Mouse (Mus musculus) right cerebral cortex, adult 18-20 months (tissue): ENCODE results near the gene 1700066M21Rik.
A peak's percentile ranks its signal among the peaks of the same experiment; 100 is the strongest.

Source experiments
- DNase-seq: peaks from one replicate; pipeline ENCODE4 v3.0.0; 2022; ENCODE audit warnings: mixed read lengths

1700066M21Rik gene

GRCm38 (mm10) chr1:57377376-57378341 lies at the start of gene 1700066M21Rik:
TSS of gene 1700066M21Rik (plus strand) at chr1:57377620.
- peak; percentile 97 for DNase-seq

DNA sequence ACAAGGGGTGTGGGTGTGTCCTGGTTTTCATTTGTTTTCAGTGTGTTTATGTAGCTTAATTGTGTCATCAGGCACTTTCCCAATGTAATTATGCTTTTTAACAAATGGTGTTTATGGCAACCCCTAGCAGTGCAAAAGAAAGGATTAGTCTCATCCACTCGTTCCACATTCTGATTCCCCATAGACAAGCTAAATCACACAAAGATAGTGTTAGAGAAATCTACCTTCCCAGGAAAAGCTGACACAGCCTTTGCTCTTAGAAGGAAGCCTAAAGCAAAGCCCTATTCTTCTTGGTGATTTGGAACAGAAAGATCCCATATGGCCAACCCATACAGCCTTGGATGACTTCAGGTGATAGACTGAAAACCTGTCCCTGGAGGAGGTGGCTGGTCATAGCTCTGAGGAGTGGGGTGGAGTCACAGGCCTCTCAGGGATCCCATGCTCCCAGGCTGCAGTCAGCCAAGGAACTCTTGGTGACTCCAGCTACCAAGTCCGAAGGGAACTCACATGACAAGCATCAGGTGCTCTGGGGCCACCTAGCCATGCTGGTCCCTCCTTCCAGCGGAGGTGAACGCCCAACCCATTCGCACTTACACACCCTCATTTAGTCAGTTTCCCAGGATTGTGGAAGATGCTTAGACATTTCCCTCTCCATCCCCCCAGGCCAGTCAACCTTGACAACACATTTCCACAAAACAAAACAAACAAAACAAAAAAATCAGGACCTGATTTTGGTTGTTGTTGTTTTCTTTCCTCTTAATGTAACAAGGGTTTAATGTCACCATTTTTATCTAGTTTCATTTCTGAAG lies 47.9 kb upstream of the 1700066M21Rik start:
- DNase-seq = no peak

DNA sequence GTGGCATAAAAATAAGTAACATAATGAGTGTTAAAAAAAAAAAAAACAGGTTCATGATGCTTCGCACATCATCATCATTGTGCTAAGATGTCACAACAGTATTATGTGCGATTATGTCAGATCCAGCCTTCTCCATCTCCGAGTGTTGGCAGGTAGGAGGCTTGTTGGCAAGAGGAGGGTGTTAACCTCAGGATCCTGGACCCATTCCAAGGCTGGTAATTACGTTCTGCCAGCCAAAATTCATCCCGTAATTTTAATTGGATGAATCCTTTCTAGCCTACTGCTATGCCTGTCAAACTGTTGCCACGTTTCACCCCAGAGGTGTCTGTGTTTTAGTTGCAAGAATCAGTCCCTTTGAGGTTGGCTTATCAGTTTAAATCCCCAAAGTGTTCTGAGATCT lies 47.2 kb upstream of the 1700066M21Rik start:
- no peak for DNase-seq

DNA sequence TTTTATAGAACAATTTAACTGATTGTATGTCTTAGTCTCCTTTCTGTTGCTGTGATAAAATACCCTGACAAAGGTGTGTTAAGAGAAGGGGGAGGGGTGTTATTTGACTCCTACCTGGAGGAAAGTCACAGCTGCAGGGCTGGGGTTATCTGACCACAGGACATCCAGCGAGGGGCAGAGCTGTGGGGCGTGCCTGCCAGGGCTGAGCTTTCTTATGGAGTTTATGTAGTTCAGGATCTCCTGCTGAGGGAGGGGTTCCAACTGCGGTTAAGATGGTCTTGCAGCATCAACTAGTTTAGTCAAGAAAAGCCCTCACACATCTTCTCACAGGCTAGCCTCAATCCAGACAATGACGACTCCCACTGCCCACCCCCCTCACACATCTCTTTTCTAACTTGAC lies 45.4 kb upstream of the 1700066M21Rik start:
- no peak for DNase-seq

DNA sequence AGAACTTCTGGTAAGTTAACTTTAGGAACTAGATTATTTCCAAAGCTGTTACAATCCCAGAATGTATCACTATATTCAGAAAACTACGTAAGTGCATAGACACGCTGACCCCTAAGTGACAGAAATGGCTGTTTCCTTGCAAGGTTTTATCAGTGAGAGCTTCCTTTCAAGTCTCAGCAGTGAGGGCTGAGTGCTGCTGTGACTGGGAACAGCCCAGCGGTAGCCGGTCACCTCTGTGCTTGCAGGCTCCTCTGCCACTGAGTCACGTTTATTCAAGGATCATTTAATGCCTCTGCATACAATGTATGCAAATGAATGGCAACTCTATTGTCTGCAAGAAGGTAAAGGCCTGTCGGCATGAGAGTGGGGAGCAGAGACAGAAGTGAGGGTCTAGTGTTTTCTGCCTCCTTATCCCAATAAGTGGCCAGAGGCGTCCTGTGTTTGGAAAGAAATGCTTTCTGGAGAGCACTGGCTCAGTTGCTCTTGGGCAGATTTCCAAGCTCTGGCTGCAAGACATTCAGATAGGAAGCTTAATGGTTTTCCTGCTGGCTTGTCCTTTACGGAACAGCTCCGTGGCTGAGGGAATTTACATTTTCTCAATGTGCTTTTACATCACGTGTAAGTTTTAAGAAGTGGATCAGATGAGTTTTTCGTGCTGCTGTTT lies 43.7 kb upstream of the 1700066M21Rik start:
- DNase-seq = no peak

- no peak for DNase-seq
These were observed 42.2 kb upstream of the 1700066M21Rik start for GRCm38 (mm10) chr1:57335200-57335599.

GRCm38 (mm10) chr1:57339156-57339796 lies 38.1 kb upstream of the 1700066M21Rik start:
- no peak for DNase-seq

DNA sequence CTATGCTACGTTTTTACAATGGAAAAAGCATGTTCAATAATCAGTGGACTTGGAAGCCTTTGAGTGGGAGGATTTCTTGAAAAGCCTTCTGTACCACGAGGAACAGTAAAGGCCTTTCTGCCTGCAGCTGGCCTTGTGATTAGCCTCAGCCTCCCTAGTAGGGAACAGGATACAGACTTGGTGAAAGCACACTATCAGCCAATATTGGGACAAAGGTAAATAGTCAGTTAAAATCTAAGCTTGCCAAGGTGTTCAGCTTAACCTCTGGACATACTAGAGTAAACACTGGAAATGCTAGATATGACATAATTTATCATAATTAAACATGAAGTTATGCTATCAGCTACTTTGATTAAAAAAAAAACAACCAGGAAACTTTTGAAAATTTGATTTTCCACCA lies 36.2 kb upstream of the 1700066M21Rik start:
- DNase-seq = no peak

DNA sequence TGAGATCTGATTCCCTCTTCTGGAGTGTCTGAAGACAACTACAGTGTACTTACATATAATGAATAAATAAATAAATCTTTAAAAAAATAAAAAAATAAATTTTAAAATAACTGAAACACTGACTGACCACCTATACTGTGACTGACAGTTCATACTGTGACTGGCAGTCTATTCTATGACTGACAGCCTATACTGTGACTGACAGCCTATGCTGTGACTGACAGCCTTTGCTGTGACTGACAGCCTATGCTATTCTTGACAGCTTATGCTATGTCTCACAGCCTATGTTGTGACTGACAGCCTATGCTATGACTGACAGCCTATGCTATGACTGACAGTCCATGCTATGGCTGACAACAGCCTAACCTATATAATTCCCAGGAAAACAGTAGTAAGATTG lies 29.9 kb upstream of the 1700066M21Rik start:
- DNase-seq = no peak

GRCm38 (mm10) chr1:57351941-57352340 lies 25.5 kb upstream of the 1700066M21Rik start:
- no peak for DNase-seq

GRCm38 (mm10) chr1:57358546-57358945 lies 18.9 kb upstream of the 1700066M21Rik start:
- DNase-seq = no peak

- no peak for DNase-seq
These were observed 10.0 kb upstream of the 1700066M21Rik start for GRCm38 (mm10) chr1:57367446-57367845.

DNA sequence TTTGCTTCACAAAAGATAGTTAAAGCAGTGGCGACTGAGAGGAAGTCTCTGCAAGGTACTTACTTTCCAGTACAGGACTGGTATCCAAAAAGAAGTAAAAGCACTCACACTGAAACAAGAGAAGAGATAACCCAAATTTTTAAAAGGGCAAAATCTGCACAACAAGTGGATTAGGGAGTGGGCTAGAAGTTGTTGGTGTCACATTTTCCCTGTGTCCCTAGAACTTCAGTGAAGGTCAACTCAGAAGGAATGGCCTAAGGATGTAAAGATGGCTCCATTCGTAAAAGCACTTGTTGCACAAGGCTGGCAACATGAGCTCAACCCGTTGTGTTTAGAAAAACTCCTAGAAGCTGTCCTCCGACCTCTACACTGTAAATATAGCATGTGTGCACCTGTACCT lies 8.3 kb upstream of the 1700066M21Rik start:
- no peak for DNase-seq

- DNase-seq = no peak
These were observed 7.0 kb upstream of the 1700066M21Rik start for GRCm38 (mm10) chr1:57370451-57370850.

- no peak for DNase-seq
These were observed 2.1 kb upstream of the 1700066M21Rik start for GRCm38 (mm10) chr1:57375276-57375675.

DNA sequence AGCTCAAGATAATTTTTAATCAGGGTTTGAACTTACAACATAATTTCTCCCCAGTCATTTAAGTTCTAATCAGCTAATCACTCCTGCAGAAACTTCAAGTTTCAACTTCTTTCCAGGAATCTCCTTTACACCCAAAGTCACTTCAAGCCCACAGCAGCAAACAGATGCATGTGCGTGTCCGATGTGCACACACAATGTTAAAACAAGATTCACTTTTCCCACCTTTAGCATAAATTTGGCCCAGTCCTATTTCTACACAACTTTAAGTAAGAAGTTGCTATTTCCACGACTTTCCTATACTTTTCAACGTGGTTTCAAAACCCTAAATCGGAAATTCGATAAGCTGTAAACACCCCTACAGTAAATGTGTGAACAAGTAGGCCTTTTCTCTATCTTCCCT lies 614 bp upstream of the 1700066M21Rik start:
- DNase-seq = no peak

DNA sequence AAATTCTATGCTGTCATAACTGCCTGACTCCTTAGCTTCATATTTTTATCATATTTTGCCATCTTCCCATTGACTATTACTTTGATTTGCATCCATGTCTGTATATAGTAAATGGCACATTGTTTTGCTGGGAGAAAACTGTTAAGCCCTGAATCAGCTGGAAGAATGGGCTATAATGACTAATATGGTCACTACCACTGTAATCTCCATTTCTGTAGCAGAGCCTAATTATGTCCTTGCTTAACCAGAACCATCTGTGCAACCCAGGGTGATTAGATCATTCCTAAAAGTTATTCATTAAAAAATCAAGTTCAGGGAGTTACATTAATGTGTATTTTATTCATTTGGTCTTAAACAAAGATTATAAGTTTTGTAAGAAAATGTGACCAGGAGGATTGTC lies 9.1 kb downstream of the 1700066M21Rik start:
- no peak for DNase-seq

DNA sequence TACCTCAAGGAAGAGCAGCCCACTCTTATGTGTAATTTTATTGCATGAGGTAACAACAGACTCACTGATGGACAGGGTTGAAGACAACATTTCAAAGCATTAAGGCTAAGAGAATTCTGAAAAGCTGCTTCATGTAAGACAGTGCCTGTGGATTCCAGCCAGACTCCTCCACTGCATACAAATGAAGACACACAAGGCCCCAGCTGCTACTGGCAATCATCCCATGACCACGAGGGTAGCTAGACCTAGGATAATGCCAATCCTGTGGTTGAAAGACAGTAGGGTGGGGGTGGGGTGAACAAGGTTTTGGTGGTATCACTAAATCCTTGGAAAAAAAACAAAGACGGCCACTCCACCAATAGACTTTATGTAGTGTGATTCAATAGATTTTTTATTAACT lies 10.5 kb downstream of the 1700066M21Rik start:
- DNase-seq = peak; percentile 64

DNA sequence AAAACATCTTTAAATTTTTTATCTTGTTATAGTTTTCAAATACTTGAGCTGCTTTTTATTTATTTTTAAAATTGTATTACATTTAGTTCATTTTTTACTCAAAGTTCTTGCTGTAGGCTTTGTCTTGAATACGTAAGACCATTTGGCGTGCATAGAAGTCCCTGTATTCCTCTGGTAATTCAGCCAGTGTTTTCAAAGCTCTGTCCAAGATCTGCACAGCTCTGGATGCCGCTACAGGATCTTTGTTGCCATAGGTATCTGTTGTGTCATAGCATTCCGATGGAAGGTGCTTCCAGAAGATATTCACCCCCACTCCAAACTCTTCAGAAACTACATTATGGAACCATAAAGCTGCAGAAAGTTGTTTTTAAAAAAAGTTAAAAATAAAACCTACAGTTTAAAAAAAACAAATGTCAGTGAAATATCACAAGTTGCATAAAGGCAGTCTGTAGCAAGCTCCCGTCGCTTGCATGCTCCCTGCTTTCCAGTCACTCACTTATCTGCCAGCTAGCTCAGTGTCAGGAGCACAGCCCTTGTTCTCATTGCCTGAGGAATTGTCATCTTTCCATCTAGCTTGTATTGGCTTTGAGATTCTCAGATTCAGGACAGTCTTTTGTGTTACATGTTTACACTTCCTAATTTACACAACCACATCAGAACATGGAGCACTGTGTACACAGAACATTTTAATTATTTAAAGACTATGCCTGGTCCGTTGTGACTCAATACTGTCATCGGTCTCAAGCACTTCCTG lies 11.2 kb downstream of the 1700066M21Rik start:
- DNase-seq = no peak

- no peak for DNase-seq
These were observed 13.8 kb downstream of the 1700066M21Rik start for GRCm38 (mm10) chr1:57390993-57391790.

DNA sequence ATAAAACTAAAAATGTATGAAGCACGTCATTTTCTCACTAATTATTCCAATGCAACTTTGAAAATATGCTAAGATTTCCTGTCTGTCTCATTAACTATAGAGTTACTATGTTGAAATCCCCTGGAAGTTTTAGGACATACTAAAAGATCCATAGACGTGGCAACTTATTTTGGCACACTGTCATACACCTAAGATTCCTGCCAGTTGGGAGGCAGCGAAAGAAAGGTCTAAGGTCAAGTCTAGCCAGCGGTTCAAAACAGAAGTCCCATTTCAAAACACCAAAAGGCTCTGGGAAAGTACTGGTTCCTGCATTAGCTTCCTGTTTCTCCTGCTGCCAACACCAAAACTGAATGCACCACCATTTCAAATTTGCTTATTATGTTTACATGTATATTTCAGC lies 15.0 kb downstream of the 1700066M21Rik start:
- DNase-seq = no peak
